Mouse (Mus musculus): ENCODE data around the gene Htr2b.

Gene Htr2b

DNA sequence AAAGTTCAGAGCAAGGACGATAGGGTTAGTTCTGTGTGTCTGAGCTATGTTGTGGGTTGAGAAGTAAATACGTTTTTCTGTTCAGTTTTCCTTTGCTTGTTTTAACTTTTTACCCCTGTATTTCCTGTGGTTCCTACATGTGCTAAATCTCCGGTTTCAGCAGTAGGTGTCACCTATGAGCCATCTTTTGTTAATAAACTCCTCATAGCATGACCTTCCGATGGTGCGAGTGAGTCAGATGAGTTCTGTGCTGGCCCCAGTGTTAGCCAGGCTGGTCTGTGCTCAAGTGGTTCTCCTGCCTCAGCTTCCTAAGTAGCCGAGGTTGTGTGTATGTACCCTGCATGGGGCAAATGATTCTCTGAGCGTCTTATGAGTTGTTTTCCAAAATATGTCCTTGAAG, 17.4 kb downstream of the Htr2b start:
- DNase-seq (ENCODE audit: low spot score): no peak

DNA sequence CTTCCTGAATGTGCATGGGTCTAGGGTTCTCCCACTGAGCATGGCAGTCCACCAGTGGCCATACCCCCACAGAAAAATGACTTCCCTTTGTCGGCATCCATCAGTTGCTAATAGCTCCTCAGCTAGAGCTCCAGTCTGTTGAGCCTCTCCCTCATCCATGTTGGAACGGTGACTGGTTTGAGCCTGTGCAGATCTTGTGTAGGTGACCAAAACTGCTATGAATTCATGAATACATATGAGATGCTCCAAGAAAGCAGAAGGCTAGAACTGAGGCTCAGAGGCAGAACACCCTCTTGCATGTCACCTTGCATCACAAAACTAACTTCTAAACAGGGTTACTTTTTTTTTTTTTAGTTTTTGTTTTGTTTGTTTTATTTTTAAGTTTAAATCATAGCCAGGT, 35.2 kb downstream of the Htr2b start:
- DNase-seq (ENCODE audit: low spot score): no peak

- peak; percentile 97 for DNase-seq (ENCODE audit: low spot score)
These were observed 47.3 kb downstream of the Htr2b start, which contains the start of gene Psmd1 for GRCm38 (mm10) chr1:86064271-86064991. TSS of gene Psmd1 (plus strand) at chr1:86064387.

DNA sequence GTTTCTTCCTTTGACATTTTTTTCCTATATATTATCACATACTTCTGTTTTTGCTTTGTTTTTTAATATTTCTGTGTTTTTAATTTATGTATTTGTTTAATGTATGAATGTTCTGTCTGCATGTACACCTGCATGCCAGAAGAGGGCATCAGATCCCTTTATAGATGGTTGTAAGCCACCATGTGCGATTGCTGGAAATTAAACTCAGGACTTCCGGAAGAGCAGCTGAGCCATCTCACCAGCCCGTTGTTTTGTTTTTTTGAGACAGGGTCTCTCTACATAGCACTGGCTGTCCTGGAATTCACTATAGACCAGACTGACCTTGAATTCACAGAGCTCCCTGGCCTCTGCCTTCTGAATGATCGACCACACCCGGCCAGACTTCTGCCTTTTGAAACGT, 49.2 kb downstream of the Htr2b start:
- no peak for DNase-seq (ENCODE audit: low spot score)

GRCm38 (mm10) chr1:86058856-86059769, 52.7 kb downstream of the Htr2b start:
- peak; percentile 99 for DNase-seq (ENCODE audit: low spot score)

- DNase-seq (ENCODE audit: low spot score): no peak
These were observed 55.5 kb downstream of the Htr2b start for GRCm38 (mm10) chr1:86056284-86056683.

DNA sequence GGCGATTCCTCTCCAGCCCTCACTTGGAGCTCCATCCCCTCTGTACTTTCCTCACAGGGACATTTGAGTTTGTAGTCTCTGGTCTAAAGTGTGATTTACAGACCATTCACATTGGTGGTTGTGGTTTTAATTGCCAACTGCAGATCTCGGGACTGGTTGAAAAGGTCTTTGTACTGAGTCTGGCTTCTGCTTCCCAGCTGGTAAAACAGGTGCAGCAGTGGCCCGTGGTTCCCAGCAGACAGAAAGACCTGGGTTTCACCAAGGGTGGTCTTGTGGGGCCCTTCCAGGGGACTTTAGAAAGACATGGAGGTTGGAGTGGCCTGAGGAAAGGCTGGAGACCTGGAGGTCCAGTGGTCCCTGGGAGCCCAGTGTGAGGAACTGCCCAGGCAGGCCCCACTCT, 56.8 kb downstream of the Htr2b start:
- DNase-seq (ENCODE audit: low spot score): no peak

DNA sequence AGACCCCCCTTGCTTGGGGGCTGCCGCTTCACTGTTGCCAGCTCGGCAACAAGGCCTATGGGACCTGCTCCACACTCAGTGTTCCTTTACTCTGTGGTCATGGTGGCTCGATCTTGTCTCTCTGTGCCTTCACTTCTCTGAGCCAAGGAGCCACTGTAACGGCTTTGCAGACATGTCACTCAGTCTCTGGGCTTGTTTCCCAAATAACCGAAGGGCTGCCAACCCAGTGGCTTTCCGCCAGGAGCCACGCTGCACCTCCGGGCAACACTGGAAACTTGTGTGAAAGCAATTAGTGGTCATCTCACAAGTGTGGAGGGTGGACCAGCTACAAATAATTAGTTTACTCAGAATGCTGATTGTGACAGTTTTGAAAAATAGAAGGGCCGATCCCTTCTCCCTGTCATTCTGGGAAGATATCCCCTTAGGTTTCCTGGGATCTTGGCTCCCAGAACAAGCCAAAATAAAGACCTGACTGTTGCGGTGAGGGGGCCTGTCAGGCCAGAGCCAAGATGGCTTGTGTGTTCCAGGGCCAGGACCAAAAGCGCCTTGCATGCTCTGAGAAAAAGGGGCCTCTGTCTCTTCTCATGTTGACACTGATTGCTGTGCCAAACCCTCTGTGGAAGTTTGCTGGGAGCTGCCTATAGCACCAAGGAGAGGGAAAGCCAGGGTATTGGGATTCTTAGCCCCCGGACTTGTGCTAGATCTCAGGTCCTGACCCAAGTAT, 58.4 kb downstream of the Htr2b start:
- no peak for DNase-seq (ENCODE audit: low spot score)

Data from retina, embryonic 14.5 days (tissue).